Mouse (Mus musculus): ENCODE data around the gene Sipa1l1.

DNA sequence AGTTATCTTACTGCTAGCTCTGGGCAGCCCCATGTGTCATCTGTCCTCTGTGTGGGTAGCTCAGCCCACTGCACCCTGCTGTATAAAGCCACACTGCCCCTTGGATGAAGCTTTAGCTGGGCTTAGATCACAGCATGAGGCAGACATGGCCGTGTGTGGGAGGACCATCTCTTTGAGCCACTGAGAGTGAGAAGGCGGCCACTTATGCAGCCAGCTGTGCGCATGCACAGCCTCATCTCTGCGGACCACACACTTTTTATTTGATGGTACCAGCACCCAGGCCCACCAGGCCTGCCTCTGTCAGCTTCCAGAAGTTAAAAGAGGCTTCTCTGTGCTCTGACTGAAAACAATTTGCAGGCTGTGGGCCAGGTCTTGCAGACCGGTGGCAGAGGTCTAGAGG is 308.7 kb downstream of the Sipa1l1 start:
- TF ChIP-seq GATA1 (IDR thresholded peaks at IDR 0.05; ENCODE audit: low read length) (no peak), TAL1 (IDR thresholded peaks at IDR 0.05; ENCODE audit: low read length) (no peak)

Data from erythroblast, embryonic 14.5 days (primary cell).